Mouse (Mus musculus) spleen, postnatal 10 days (tissue): ENCODE results near the gene Pkn1.

Source experiments
- DNase-seq, 2 experiments: peaks; one replicate each; pipeline ENCODE4 v3.0.0; 2021 to 2022; ENCODE audit warnings: low spot score in 2 of 2

Gene Pkn1

DNA sequence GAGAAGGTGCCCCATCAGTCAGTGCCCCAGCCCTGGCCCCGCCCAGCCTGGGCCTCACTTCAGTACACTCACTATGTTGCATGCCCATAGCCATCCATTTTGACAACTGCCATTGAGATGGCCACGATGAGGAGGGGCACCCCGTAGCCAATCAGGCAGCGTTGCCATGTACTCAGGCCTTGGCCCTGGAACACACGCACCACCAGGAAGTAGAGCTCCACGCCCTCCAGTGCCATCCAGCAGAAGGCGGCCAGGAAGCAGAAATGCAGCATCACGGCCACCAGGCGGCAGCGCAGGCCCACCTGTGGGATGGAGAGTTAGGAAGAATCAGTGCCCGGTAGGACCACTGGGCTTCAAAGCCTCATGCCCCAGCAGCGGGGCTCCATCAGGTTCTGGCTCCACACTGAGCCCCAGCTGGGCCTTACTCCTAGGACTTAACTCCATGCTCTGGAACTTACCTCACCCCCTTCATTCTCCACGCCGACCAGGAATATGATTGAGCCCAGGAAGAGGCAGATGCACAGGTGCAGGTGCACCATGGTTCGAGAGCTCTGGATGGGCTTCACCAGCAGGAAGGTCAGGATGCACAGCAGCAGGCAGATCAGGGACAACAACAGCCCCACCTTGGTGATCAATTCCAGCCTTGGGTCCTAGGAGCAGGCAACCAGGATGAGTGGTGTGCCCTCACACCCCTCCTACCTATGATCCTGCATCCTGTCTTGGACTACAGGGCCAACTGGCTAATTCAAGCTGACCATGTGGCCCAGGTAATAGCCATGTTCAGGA, 25.9 kb upstream of the Pkn1 start:
- peak; percentile 57 to 84 for DNase-seq

DNA sequence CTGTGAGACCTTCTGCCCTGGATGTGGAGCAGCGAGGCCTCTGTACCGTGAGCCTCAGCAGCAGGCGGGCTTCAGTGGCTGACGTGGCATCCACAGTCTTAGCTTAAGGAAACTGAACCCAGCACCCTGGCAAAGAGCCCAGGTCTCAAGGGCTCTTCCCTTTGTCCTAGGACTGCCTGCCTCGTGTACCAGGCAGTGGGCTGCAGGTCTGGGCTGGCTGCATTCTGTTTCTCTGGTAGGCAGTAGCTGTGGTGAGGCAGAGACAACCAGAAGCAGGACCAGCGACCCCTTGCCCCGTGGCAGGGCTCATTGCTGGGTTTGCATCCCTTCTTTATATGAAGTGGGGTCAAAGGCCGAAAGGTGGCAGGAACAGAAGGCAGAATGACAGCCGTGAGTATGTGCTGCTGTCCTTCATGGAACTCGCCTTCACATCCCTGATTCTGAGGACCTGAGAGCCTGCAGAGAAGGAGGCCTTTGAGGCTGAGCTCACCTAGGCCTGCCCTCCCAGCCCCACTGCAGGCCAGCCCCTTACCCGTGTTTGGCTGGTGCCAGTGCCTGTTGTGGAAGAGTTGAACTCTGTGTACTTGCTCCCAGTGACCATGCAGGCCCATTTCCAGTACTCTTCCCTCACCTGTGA, 24.6 kb upstream of the Pkn1 start:
- DNase-seq, result no peak

DNA sequence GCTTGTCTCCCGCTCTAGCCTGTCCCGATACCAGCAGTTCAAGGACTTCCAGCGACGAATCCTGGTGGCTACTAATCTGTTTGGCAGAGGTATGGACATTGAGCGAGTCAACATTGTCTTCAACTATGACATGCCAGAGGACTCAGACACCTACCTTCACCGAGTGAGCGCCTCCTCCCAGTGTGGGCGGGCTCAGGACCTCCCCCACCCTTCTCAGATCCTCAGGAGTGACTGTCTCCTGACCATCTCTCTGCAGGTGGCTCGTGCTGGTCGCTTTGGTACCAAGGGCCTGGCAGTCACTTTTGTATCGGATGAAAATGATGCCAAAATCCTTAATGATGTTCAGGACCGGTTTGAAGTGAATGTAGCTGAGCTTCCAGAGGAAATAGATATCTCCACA, 23.7 kb upstream of the Pkn1 start:
- no peak for DNase-seq

DNA sequence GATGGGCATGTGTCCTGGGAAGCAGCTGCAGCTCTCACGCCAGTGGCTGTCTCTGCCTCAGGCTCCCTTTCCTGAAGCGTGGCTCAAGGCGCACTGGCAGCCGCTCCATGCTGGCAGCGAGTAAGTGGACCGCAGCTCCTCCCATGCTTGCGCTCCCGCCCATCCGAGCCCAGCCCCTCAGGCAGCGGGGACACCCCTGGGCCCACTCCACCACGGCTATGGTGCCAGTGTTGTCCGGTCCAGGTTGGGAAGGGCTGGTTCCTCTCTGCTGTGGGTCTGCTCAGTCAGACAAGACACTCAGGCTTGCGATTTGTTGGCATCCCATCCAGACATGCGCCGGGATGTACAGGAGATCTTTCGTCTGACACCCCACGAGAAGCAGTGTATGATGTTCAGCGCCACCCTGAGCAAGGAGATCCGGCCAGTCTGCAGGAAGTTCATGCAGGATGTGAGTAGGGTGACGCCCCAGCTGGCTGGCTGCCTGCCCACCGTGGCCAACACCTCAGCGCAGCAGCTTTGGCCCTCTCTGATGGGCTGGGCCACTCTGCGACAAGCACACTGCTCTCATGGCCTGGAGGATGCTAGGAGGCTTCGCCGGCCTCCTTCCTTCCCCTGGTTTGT, 22.5 kb upstream of the Pkn1 start:
- no peak for DNase-seq

DNA sequence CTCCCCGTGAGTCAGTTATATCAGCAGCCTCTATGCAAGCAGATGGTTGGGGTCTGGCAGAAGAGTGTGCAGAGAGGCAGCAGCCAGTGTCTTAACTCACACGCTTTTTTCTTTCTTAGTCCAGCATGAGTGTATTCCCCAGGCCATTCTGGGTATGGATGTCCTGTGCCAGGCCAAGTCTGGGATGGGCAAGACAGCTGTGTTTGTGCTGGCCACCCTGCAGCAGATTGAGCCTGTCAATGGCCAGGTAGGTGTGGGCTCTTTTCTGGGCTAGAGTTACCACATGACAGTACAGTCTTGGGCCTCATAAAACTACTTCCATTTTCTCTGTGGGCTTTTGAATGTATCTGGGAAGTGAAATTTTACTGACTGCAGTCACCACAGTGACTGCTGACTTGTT, 20.7 kb upstream of the Pkn1 start:
- DNase-seq, result no peak

DNA sequence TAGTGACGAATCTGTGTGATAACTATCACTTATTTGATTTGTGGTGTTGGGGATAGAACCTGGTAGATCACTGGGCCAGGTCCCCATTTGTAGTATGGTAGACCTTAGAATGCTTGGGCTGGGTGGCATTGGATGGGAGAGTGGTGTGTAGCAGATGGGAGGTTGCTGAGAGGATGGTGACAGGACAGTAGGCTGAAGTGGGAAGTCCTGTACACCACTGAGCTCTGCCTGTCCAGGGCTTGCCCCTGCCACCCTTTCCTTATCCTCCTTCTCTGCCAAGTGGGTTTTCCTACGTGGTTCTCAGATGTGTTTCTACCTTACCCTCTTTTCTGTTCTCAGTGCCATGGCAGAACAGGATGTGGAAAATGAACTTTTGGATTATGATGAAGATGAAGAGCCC, 20.1 kb upstream of the Pkn1 start:
- no peak for DNase-seq

DNA sequence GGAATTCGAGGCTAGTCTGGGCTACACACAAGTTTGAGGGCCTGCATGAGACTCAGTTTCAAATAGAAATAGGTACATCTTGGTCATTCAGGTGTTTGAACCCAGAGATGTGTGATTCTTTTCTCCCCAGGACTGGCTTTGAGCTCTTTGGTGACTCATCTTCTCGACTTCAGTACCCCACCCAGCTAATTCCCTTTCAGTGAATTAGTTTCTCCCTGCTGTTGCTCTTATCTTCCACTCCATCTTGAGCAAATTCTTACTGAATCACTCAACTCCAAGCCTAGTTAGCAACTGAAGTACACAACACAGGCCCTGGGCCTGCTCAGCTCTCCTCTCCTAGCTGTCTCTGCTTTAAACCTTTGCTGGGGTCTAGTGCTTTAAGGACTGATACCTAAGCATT, 17.6 kb upstream of the Pkn1 start:
- no peak for DNase-seq

DNA sequence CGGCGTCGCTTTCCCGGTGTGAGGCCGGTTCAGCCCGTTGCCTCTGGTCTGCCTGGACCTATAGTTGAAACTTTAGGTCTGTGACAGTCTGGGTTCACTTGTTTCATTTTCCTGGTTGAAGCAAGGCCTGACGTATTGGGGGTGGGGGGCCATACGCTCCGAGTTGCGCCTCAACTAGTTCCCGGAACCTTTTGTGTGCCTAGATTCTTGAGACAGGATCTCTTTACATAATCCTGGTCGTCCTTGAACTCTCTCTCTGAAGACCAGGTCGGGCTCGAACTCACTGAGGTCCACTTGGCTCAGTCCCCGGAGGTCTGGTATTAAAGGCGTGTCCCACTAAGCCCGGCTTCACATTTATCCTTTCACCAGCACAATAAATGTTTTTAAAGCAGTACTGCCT, 16.8 kb upstream of the Pkn1 start:
- DNase-seq, result peak in 1 of 2 experiments; percentile 28

DNA sequence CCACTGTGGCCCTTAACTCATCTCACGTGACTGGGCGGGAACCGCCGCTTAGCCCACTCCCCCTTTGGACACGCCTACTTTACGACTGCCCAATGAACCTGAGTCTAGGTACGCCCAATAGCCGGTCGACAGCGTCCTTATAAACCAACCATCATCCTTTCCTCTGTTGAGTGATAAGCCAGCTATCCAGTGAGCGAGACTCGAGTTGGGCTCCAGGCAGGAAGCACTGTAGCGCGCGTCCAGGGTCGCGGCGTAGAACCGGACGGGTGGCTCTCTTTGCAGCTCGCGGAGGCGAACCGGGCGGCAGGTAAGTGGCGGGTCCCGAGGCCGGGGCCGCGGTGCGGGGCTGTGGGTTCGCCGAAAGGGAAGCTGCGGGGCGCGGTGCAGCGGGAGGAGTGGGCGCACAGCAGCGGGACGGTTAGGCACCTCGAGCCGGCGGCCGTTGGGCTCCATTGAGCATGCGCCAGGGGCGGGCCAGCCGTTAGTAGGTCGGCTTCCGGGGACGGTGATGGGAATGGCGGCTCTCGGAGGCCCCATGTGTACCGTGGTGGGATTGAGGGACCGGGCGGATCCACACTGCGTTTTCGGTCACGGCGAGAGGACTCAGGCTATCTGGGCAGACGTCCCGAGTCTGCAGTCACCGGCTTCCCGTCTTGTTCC, 16.2 kb upstream of the Pkn1 start, which contains the start of gene Ddx39:
Ddx39 (plus strand) TSS at position 147 of the 660 bp plus-strand sequence.
- peak; percentile 94 to 97 for DNase-seq

DNA sequence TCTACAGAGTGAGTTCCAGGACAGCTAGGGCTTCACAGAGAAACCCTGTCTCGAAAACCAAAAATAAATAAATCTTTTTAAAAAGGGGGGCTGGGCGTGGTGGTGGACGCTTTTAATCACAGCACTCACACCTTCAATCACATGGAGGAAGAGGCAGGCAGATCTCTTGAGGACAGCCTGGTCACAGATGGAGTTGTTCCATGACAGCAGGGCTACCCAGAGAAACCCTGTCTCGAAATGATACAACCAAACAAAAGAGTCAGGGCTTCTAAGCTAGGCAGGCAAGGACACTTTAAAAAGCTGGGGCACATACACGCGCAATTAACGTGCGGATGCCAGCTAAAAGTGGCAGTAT, 15.7 kb upstream of the Pkn1 start:
- DNase-seq, result peak in 1 of 2 experiments; percentile 18

DNA sequence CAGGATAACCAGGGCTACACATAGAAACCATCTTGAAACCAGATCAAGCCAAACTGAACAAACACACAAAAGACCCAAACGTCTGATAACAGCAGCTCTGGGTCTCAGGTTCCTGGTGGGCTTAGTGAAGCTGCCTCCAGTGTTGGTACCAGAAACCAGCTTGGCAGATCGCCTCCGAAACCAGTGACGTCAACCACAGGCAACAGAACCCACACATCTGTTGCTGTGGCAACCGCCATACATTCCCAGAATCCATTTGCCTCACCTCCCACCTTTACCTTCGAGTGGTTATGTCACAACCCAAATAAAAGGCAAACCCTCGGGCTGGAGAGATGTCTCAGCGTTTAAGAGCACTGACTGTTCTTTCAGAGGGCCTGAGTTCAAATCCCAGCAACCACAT, 8.6 kb upstream of the Pkn1 start:
- DNase-seq, result no peak

DNA sequence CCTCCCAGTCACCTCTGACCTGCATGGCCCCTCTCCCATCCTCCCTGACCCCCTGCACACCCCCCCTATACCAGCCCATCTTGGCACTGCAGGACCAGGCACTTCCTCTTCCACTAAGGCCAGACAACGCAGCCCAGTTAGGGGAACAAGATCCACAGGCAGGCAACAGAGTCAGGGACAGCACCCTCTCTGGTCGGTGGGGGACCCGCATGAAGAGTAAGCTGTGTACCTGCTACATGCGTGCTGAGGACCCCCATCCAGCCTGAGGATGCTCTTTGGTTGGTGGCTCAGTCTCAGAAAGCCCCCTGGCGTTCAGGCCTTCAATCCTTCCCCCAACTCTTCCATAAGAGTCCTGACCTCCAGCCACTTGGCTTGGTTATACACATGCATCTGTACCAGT, 7.4 kb upstream of the Pkn1 start:
- peak in 1 of 2 experiments; percentile 17 for DNase-seq

DNA sequence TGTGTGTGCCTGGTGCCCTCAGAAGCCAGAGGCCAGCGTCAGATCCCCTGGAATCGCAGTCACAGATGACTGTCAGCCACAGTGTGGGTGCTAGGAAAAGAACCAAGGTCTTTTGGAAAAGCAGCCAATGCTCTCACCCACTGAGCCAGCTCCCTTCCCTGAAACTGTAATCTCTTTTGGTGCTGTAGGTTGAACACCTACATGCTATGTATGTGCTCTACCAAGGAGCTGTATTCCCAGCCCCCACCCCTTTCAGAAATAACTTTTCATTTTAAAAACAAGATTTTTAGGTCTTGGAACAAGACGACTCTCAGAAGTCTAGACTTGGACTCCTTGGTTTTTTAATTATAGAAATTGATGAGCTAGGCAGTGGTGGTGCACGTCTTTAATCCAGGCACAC, 4.4 kb upstream of the Pkn1 start:
- DNase-seq, result no peak

DNA sequence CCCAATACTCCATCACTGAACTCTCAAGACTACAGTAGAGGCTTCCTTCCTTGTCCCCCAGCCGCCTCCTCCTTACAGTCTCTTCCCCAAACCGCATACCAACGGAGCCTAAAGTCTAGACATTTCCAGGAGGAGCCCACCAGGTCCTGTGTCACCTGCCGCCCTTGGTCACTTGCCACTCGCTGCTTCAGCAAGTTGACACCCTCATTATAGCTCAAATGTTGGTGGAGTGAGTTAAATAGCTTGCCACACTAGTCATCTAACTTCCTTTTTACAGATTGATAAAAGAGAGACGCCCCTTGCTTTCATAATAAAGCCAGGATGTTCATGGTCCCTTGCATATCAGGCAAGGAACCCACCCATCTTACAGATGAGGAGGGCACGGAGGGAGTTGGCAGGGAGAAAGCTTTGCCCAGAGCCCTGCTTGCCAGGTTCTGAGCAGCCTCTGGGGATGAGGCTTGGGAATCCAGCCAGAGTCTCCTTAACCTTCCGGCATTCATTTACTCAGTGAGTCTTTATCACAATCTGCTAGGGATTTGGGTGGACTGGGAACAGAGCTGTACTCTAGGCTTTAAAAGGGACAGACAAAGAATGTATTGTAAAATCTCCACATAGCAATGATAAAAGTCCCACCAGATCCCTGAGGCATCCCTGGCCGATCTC, 1.6 kb upstream of the Pkn1 start:
- no peak for DNase-seq

DNA sequence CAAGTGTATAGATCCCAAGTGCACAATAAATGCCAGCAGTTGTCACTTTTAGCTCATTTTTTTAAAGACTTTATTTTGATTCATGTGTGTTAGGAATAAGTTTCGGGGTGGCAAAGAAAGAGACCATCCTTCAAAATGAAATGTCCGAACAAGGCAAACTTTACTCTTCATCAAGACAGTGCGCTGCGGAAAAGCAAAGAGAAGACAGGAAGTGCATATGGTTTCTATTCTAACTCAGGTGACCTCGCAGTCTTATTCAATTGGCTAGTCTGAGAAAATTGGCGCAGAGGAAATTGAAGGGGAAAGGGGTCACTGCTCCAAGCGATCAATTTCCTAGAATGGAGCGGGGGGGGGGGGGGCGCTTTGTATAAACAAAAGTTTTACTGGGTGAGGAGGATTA, 587 bp upstream of the Pkn1 start:
- no peak for DNase-seq

DNA sequence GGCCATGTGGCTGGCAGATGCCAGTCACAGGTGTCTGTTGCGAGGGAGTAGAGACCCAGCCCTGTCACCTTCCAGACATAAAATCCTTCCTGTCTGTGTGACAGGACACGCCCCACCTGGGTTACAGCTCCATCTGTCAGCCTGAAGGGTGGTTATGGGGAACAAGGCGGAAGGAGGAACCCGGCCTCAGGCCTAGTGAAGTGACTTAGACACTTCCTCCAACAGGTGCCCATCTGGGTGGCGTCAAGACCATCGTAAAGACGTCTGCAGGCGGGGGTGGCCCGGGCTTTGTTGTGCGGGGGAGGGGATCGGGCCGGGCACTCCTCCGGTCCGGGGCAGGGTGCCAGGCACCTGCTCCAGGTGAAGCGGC, 703 bp downstream of the Pkn1 start:
- DNase-seq, result peak; percentile 65 to 75

DNA sequence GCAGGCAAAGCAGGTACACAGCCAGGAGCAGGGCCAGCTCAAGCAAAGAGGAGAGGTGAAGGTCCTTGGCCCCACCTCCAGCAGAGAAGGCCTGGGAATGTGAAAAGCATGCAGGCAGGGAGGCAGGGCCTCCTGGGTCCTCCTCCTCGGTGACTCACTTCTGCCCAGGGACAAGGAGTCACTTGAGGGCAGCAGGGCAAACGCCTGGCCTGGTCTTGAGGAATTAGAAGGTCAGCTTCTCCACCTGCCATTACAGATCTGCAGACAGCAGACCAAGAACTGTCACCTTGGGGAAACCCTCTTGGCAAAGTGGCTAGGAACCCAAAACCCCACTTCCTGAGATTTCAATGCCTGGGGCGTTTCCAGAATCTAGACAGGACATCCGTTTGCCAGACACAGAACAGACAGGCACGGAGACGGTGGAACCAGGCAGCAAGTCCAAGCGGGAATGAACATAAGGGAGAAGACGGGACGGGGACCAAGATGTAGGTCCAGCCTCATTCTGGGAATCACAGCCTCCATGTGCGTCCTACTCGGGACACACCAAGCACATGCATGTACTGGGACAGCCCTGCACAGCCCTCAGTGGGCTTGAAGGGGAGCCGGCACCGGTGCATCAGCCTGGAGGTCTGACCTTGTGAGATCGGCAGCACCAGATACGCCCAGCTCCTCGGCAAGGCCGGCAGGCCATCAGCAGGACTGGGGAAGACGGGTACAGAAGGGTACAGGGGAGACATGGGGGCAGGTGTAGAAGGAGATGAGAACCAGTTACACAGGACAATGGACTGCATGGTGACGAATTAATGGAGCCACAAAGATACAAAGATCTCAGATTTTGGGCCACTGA, 1.4 kb downstream of the Pkn1 start:
- DNase-seq, result peak in 1 of 2 experiments; percentile 22

DNA sequence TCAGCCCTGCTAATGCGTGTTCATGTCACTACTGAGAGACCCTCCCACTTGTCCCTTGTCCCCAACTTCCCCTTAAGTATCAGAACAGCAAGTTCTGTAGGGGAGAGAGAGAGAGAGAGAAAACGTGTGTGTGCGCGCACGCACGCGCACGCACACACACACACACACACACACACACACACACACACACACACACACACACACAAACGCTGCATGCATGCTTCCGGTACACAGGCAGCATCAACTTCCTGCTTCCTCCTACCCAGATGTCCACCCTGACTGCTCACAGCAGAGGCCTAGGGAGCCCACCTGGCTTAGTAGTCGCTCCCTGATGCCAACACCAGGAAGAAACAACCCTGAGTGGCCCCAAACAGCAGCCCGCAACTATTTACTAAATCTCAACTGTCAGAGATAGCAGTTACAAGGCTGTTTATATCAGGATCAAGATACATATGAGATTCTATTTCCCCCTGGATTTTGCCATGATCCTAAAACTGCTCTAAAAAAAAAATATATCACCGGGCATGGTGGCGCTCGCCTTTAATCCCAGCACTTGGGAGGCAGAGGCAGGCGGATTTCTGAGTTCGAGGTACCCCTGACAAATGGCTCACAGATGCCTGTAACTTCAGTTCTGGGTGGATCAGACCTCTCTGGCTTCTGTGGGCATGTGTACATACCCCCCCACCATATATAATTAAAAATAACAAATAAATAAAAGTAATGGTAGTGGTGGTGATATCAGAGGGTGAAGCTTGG, 3.5 kb downstream of the Pkn1 start:
- peak in 1 of 2 experiments; percentile 60 for DNase-seq

DNA sequence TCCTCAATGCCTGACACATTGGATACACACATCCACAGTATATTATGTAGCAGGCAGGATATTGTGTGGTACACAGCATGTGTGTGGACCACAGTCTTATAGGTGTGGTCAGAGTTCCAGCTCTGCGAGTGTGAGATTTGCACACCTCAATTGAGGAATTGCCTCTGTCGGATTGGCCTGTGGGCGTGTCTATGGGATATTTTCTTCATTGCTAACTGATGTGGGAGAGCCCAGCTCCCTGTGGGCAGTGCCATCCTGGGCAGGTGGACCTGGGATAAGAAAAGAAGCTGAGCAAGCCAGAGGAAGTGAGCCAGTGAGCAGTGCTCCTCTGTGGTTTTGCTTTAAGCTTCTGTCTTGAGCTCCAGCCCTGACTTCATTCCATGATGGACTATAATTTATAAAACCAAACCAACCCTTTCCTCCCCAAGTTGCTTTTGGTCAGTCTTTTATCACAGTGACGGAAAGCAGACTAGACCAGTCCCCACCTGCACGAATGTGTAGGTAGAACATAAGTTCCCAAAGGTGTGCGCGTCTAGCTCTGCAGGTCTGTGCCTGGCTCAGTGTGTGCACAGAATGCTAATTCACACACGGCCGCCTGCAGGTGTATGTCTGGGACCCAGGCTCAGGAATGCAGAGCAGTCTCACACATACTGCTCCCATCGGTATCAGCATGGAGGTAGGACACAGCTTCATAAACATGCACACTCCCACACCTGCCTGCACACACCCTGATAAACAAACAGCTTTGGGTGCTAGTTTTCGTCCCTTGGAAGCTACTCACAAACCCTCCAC, 4.4 kb downstream of the Pkn1 start:
- no peak for DNase-seq
